Comparison of ENCODE assay signal across 13 mouse cellular contexts in the genomic region with DNA sequence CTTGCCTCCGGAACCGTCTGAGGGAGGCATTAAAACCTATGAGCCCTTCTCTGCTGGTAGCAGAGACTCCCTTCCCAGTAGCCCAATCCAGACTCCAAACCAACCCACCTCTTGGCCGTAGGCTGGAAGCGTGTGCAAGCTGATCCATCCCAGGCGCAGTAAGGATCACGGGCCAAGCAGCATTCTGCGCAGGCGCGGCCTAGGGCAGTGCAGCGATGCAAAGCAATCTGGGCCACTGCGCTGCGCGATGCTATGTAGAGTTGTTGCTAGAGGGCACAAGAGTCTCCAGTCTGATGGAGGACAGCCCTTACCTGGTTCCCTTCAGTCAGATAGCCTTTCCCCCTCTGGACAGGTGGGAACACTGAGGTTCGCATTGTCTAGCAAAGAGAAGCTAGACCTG. TPM values are rescaled to one million over a fixed set of nuclear protein-coding genes. Genes with fewer than 3 reads are reported as not detected.
DNase-seq lines count a peak whose midpoint lies in the region; ATAC-seq and TF ChIP-seq lines count a peak whose summit lies in the region.
"Had no signal": no experiment of that assay in that cellular context is flagged by ENCODE, and none has a peak within 500 bp of the region (broad histone marks: within the 10 kb centered on the region; RNA-seq: fewer than 3 reads in every experiment).

No protein-coding gene starts in this region.

- H3K27me3 ChIP-seq in forebrain, embryonic 16.5 days (replicated peaks; ENCODE audit: control insufficient read depth, insufficient read depth, low read length), result no peaks in the 10 kb centered on the region
- peaks cover 8% of the 10 kb centered on the region; the same call in 1 of the 2 replicates for H3K27me3 ChIP-seq in forebrain, embryonic 12.5 days
- no peaks in the 10 kb centered on the region for H3K27me3 ChIP-seq in ES-Bruce4 (ENCODE audit: control insufficient read depth, insufficient read depth, low read length, poor library complexity, severe bottlenecking)
- H3K27me3 ChIP-seq: forebrain, embryonic 15.5 days had no signal

- no peak for TF ChIP-seq CTCF in ES-Bruce4 (IDR thresholded peaks at IDR 0.05; ENCODE audit: low read depth, low read length)

- H3K9me3 ChIP-seq in forebrain, embryonic 16.5 days (ENCODE audit: control insufficient read depth, low read length), result no peaks in the 10 kb centered on the region
- no peaks in the 10 kb centered on the region for H3K9me3 ChIP-seq in forebrain, embryonic 12.5 days
- no peaks in the 10 kb centered on the region for H3K9me3 ChIP-seq in ES-Bruce4 (replicated peaks; ENCODE audit: control insufficient read depth, insufficient read depth, low read length, poor library complexity, severe bottlenecking)
- H3K9me3 ChIP-seq: forebrain, embryonic 15.5 days; megakaryocyte, embryonic 14.5 days had no signal

- WGBS in forebrain, embryonic 16.5 days, result 77% methylated on average over 14 of the region's 14 CpGs
- 72% methylated on average over 14 of the region's 14 CpGs for WGBS in forebrain, embryonic 12.5 days

- DNase-seq in kidney, postnatal 10 days, result peak; percentile 63
- DNase-seq in kidney, adult 18-20 months, result no peak
- DNase-seq in cerebellum, postnatal 14 days, result peak; percentile 72 to 74
- no peak for DNase-seq in natural killer cell, adult 2 months (ENCODE audit: low spot score in 2 of 2)
- DNase-seq in urinary bladder, postnatal 14 days (ENCODE audit: low spot score), result no peak
- DNase-seq: embryo, embryonic 11 days; liver, postnatal 0 days had no signal

- TF ChIP-seq POLR2A in ES-Bruce4 (IDR thresholded peaks at IDR 0.05; ENCODE audit: insufficient read depth, low read length), result no peak

- H3K4me2 ChIP-seq in forebrain, embryonic 16.5 days (ENCODE audit: low read length), result no peak overlapping the region
- H3K4me2 ChIP-seq in forebrain, embryonic 12.5 days, result no peak overlapping the region
- H3K4me2 ChIP-seq: forebrain, embryonic 15.5 days had no signal

- peaks cover 7% of the 10 kb centered on the region for H3K4me1 ChIP-seq in forebrain, embryonic 16.5 days (replicated peaks; ENCODE audit: control insufficient read depth, insufficient read depth, low read length)
- peaks cover 14% of the 10 kb centered on the region for H3K4me1 ChIP-seq in forebrain, embryonic 12.5 days
- H3K4me1 ChIP-seq in ES-Bruce4 (ENCODE audit: control insufficient read depth, insufficient read depth, low read length), result peaks cover 5% of the 10 kb centered on the region

- H3K36me3 ChIP-seq in forebrain, embryonic 16.5 days (ENCODE audit: control insufficient read depth, insufficient read depth), result no peaks in the 10 kb centered on the region
- H3K36me3 ChIP-seq in forebrain, embryonic 12.5 days (replicated peaks), result no peaks in the 10 kb centered on the region
- no peaks in the 10 kb centered on the region for H3K36me3 ChIP-seq in ES-Bruce4 (ENCODE audit: control insufficient read depth, insufficient read depth, low read length, poor library complexity, severe bottlenecking)
- H3K36me3 ChIP-seq: forebrain, embryonic 15.5 days had no signal

- no peak for TF ChIP-seq EP300 in ES-Bruce4 (IDR thresholded peaks at IDR 0.05; ENCODE audit: insufficient read depth, low read depth, low read length)

- H3K27ac ChIP-seq in forebrain, embryonic 16.5 days (ENCODE audit: low read length), result no peak overlapping the region
- no peak overlapping the region for H3K27ac ChIP-seq in forebrain, embryonic 12.5 days
- no peak overlapping the region for H3K27ac ChIP-seq in ES-Bruce4 (ENCODE audit: insufficient read depth, low read length)
- H3K27ac ChIP-seq: forebrain, embryonic 15.5 days; stomach, postnatal 0 days had no signal

- peak overlapping the region; percentile 5; the same call in 1 of the 2 replicates for H3K9ac ChIP-seq in forebrain, embryonic 16.5 days (replicated peaks; ENCODE audit: low read depth, low read length)
- H3K9ac ChIP-seq in forebrain, embryonic 12.5 days, result no peak overlapping the region; the same call in 1 of the 2 replicates
- H3K9ac ChIP-seq in ES-Bruce4 (ENCODE audit: low read depth, poor library complexity, severe bottlenecking), result no peak overlapping the region
- H3K9ac ChIP-seq: forebrain, embryonic 15.5 days; liver, postnatal 0 days had no signal

- H3K4me3 ChIP-seq in forebrain, embryonic 16.5 days (replicated peaks; ENCODE audit: low read length), result no peak overlapping the region
- no peak overlapping the region for H3K4me3 ChIP-seq in forebrain, embryonic 12.5 days (replicated peaks)
- peak overlapping the region; percentile 34 for H3K4me3 ChIP-seq in ES-Bruce4 (ENCODE audit: low read depth, low read length)
- H3K4me3 ChIP-seq: forebrain, embryonic 15.5 days; megakaryocyte, embryonic 14.5 days had no signal

- no peak for ATAC-seq in forebrain, embryonic 16.5 days
- no peak for ATAC-seq in forebrain, embryonic 12.5 days (ENCODE audit: low FRiP score)
- ATAC-seq: forebrain, embryonic 15.5 days; liver, postnatal 0 days had no signal

RNA-seq across cellular contexts. Expression of a gene that starts 9.2 kb away (rescaled TPM):
- polyA plus RNA-seq in forebrain, embryonic 16.5 days (2015; fragmentation: Nextera tagmentation; extraction: Ambion mirVana), result 2.3 and 3.0 TPM in 2 replicates
- 1.7 and 2.6 TPM in 2 replicates for polyA plus RNA-seq in forebrain, embryonic 12.5 days (2016; fragmentation: Nextera tagmentation; extraction: Ambion mirVana)
- 15.4 and 16.5 TPM in 2 replicates for polyA plus RNA-seq in ES-Bruce4 (2011; ENCODE audit: insufficient read depth, insufficient read length, low read depth, missing spikeins)

RNA-seq across cellular contexts. Expression of a gene that starts 12.4 kb away (rescaled TPM):
- 14.4 and 16.8 TPM in 2 replicates for polyA plus RNA-seq in forebrain, embryonic 16.5 days (2015; fragmentation: Nextera tagmentation; extraction: Ambion mirVana)
- polyA plus RNA-seq in forebrain, embryonic 12.5 days (2016; fragmentation: Nextera tagmentation; extraction: Ambion mirVana), result 22.1 and 26.3 TPM in 2 replicates
- 43.8 and 45.3 TPM in 2 replicates for polyA plus RNA-seq in ES-Bruce4 (2011; ENCODE audit: insufficient read depth, insufficient read length, low read depth, missing spikeins)

RNA-seq across cellular contexts. Expression of a gene that starts 19.2 kb away (rescaled TPM):
- 1.4 TPM in 2 replicates for polyA plus RNA-seq in forebrain, embryonic 16.5 days (2015; fragmentation: Nextera tagmentation; extraction: Ambion mirVana)
- polyA plus RNA-seq in forebrain, embryonic 12.5 days (2016; fragmentation: Nextera tagmentation; extraction: Ambion mirVana), result 0.80 and 1.2 TPM in 2 replicates
- 1.0 and 2.1 TPM in 2 replicates for polyA plus RNA-seq in ES-Bruce4 (2011; ENCODE audit: insufficient read depth, insufficient read length, low read depth, missing spikeins)

RNA-seq across cellular contexts. Expression of a gene that starts 21.2 kb away (rescaled TPM):
- polyA plus RNA-seq in forebrain, embryonic 16.5 days (2015; fragmentation: Nextera tagmentation; extraction: Ambion mirVana), result 16.2 and 16.9 TPM in 2 replicates
- 13.7 and 14.2 TPM in 2 replicates for polyA plus RNA-seq in forebrain, embryonic 12.5 days (2016; fragmentation: Nextera tagmentation; extraction: Ambion mirVana)
- 18.6 and 21.1 TPM in 2 replicates for polyA plus RNA-seq in ES-Bruce4 (2011; ENCODE audit: insufficient read depth, insufficient read length, low read depth, missing spikeins)

RNA-seq across cellular contexts. Expression of a gene that starts 23.1 kb away (rescaled TPM):
- 6.9 and 7.2 TPM in 2 replicates for polyA plus RNA-seq in forebrain, embryonic 16.5 days (2015; fragmentation: Nextera tagmentation; extraction: Ambion mirVana)
- polyA plus RNA-seq in forebrain, embryonic 12.5 days (2016; fragmentation: Nextera tagmentation; extraction: Ambion mirVana), result 6.9 and 8.4 TPM in 2 replicates
- 25.8 and 29.7 TPM in 2 replicates for polyA plus RNA-seq in ES-Bruce4 (2011; ENCODE audit: insufficient read depth, insufficient read length, low read depth, missing spikeins)

Comparison
In these comparisons a context has a peak if more than half of its experiments do, and no peak if none do; other contexts are left out.
1. DNase-seq: peak in kidney, postnatal 10 days (single experiment) and cerebellum, postnatal 14 days (2 of 2); none in kidney, adult 18-20 months (single experiment), natural killer cell, adult 2 months (0 of 2) and urinary bladder, postnatal 14 days (single experiment).